Mouse (Mus musculus) small intestine, adult 2 months (tissue): ENCODE measurements around the gene Crtam. TPM values are rescaled to one million over a fixed set of nuclear protein-coding genes. Genes with fewer than 3 reads are reported as not detected.

ENCODE experiments used
- H3K27ac ChIP-seq: fragments of 200-500 bp; 2 replicates; pipeline ENCODE4 v1.5.1; 2012; ENCODE audit warnings: low read depth, low read length, control low read depth, inconsistent platforms; ENCODE audit not compliant: insufficient read depth
- H3K27me3 ChIP-seq: fragments of 200-500 bp; 2 replicates; pipeline ENCODE4 v1.6.1; 2012; ENCODE audit warnings: mild to moderate bottlenecking, moderate library complexity, low read length, inconsistent platforms; ENCODE audit not compliant: control insufficient read depth, insufficient read depth
- H3K36me3 ChIP-seq: fragments of 200-500 bp; 2 replicates; pipeline ENCODE4 v1.6.1; 2012; ENCODE audit warnings: mild to moderate bottlenecking, low read length, control low read depth, inconsistent platforms; ENCODE audit not compliant: control insufficient read depth, insufficient read depth
- H3K4me1 ChIP-seq: fragments of 200-500 bp; 2 replicates; pipeline ENCODE4 v1.6.1; 2012; ENCODE audit warnings: low read length, inconsistent platforms, mixed read lengths; ENCODE audit not compliant: control insufficient read depth, insufficient read depth, insufficient read length
- H3K4me3 ChIP-seq: fragments of 200-500 bp; 2 replicates; pipeline ENCODE4 v1.5.1; 2012; ENCODE audit warnings: low read depth, mild to moderate bottlenecking, control low read depth, inconsistent platforms, low read length, moderate library complexity
- CTCF ChIP-seq: fragments of 200-500 bp; IDR thresholded peaks from 2 replicates; pipeline ENCODE4 v1.5.1; 2012; ENCODE audit warnings: low read depth, mild to moderate bottlenecking, control low read depth, inconsistent platforms, low read length, moderate library complexity, mixed read lengths; ENCODE audit not compliant: insufficient replicate concordance, insufficient read length; ENCODE audit errors: extremely low read depth
- POLR2A ChIP-seq: fragments of 200-500 bp; IDR thresholded peaks from 2 replicates; pipeline ENCODE4 v1.6.1; 2012; ENCODE audit warnings: low read depth, mild to moderate bottlenecking, control low read depth, inconsistent platforms, low read length, moderate library complexity
- WGBS: fragments of 180-500 bp; shearing (Covaris S2); methylation state at CpG from one replicate; pipeline ENCODE4 v1.1.7; 2018; 5-methylcytosine and 5-hydroxymethylcytosine counted together
- polyA plus RNA-seq: library from polyadenylated mRNA; depleted of rRNA; stranded (reverse); fragments of >200 nt; gene quantifications from 2 replicates; pipeline ENCODE4 v1.2.3, GENCODE M21; 2012

The Crtam gene
- polyA plus RNA-seq, 1 experiment, result 0.08 TPM

GRCm38 (mm10) chr9:40974042-40974801 lies 30.2 kb downstream of the Crtam start:
- no peak overlapping the region for H3K4me3 ChIP-seq
- no peaks in the 10 kb centered on the region for H3K36me3 ChIP-seq
- no peaks in the 10 kb centered on the region for H3K4me1 ChIP-seq
- H3K27ac ChIP-seq, result no peak overlapping the region
- no peaks in the 10 kb centered on the region for H3K27me3 ChIP-seq
- TF ChIP-seq POLR2A, result no peak
- no peak for TF ChIP-seq CTCF
- 80% methylated on average over 11 of the region's 11 CpGs for WGBS

- Histone ChIP-seq H3K27me3 (peaks cover 13% of the 10 kb centered on the region), H3K36me3 (no peaks in the 10 kb centered on the region), H3K4me1 (no peaks in the 10 kb centered on the region), H3K27ac (no peak overlapping the region), H3K4me3 (no peak overlapping the region)
- TF ChIP-seq POLR2A (no peak), CTCF (no peak)
- 43% methylated on average over 7 of the region's 7 CpGs for WGBS
These were observed 40.1 kb downstream of the Crtam start for GRCm38 (mm10) chr9:40964418-40964714.

DNA sequence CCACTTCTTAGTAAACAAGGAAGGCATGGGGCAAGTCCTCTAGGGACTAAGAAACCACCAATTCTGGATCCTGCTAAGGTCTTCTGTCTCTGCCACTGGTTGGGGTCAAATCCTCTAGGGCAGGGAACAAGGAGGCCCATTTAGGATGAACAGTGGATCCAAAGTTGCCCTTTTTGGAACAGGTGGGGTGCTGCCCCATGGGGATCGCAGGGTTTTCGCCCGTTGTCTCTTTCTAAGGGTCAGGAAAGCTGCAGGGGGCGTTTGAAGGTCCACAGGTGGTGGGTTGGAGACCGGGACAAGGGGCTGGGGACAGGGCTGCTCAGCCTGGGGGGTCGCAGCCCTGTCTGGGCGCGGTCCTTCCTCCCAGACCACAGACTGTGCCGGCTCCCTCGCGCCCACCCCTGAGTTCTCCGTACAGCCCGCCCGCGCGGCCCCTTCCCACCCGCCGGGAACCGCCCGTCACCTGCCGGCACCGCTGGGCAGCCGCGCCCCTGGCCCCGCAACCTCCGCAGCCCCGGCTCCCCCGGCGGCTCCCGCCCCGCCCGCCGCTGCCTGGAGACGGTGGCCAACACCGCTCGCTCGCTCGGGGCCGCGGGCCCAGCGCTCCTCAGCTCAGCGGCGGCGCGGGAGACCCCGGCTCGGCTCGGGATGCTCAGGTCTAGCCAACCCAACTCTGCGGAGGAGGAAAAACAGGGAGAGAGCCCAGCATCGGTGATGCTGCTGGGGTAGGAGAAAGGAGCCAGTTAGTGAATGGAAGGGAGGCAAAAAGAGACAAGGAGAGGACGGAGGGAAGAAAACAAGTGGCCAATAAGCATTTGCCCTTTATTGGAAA lies 40.6 kb downstream of the Crtam start, which contains the start of gene Jhy:
TSS of gene Jhy (minus strand) at position 533 of the 832 bp plus-strand sequence.
- Histone ChIP-seq H3K36me3 (no peaks in the 10 kb centered on the region), H3K27ac (no peak within 1 kb of the TSS), H3K4me1 (no peaks in the 10 kb centered on the region), H3K4me3 (no peak within 1 kb of the TSS), H3K27me3 (peaks cover 13% of the 10 kb centered on the region)
- TF ChIP-seq CTCF (no peak), POLR2A (no peak)
- 3% methylated on average over 51 of the region's 51 CpGs for WGBS

DNA sequence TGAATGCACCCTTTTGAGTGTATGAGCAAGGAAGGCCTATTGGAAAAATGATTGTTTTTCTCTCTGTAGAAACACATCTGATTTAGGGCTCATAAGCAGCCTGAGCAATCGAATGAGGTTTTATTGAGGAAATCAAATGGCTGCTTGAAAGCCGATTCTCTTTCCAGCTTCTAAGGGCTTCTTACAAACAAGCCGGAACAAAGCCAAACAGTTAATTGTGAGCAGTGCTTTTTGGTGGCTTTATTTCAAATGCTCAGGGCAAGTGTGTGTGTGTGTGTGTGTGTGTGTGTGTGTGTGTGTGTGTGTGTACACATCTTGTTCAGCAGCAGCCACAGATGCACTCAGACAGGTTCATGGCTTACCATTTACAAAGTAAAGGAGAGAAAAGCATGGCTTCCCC lies 43.0 kb downstream of the Crtam start:
- Histone ChIP-seq H3K4me3 (no peak overlapping the region), H3K4me1 (no peaks in the 10 kb centered on the region), H3K27me3 (peaks cover 13% of the 10 kb centered on the region), H3K27ac (no peak overlapping the region), H3K36me3 (no peaks in the 10 kb centered on the region)
- no peak for TF ChIP-seq POLR2A
- TF ChIP-seq CTCF, result no peak
- WGBS, result 71% methylated on average over 3 of the region's 3 CpGs

- WGBS, result 52% methylated on average over 18 of the region's 18 CpGs
These were observed 55.3 kb downstream of the Crtam start for GRCm38 (mm10) chr9:40949039-40949615.

DNA sequence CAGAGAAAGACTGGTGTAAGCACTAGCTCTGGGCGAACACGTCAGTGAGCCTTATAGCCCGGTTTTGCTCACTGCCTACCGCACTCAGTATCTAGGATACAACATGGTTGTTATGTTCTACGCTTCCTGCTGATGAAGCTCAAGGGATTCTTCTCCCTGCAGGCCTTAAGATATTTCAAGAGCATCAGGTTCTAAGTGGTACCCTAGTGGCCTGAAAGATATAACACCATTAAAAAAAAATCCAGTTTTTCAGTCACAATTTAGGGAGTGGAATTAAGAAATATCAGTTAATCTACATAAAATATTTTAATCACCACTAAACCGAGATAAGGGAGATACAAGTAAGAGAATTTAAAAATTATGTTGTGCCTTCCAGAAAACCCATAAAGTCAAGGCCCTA lies 56.0 kb downstream of the Crtam start:
- Histone ChIP-seq H3K36me3 (no peaks in the 10 kb centered on the region), H3K27me3 (no peaks in the 10 kb centered on the region), H3K4me1 (no peaks in the 10 kb centered on the region), H3K4me3 (no peak overlapping the region), H3K27ac (no peak overlapping the region)
- TF ChIP-seq CTCF (no peak), POLR2A (no peak)
- WGBS, result 91% methylated on average over 6 of the region's 6 CpGs

More at GRCm38 (mm10) chr9:40949039-40949615, 55.3 kb downstream of the Crtam start:
- Histone ChIP-seq H3K36me3 (no peaks in the 10 kb centered on the region), H3K4me3 (no peak overlapping the region), H3K27ac (no peak overlapping the region), H3K27me3 (no peaks in the 10 kb centered on the region), H3K4me1 (no peaks in the 10 kb centered on the region)
- TF ChIP-seq CTCF (no peak), POLR2A (no peak)

DNA sequence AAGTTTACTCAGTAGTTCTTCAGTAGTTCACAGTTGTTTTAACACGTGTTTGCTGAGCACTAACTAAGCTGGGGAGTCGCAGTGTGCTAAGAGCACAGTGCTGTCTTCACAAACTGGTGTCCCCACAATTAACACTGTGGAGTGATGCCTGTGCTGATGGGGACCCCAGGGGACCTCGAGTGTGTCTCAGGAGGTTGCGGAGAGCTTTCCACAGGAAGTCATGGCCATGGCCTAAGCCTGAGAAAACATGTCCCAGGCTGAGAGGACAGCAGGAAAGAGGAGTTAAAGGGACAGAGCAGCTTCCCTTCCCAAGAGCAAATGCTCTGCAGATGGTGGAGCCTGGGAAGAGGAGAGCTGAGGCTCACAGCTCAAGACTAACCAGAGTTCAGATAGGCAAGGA lies 57.3 kb downstream of the Crtam start:
- Histone ChIP-seq H3K27me3 (no peaks in the 10 kb centered on the region), H3K4me3 (no peak overlapping the region), H3K27ac (no peak overlapping the region), H3K4me1 (no peaks in the 10 kb centered on the region), H3K36me3 (no peaks in the 10 kb centered on the region)
- TF ChIP-seq POLR2A, result no peak
- TF ChIP-seq CTCF, result no peak
- WGBS, result 40% methylated on average over 4 of the region's 4 CpGs
